Mouse (Mus musculus) lung, embryonic 16.5 days (tissue): Measurements from ENCODE around the gene Kti12. TPM values are rescaled to one million over a fixed set of nuclear protein-coding genes. Genes with fewer than 3 reads are reported as not detected.

Experiments
- ATAC-seq: fragments of 200-750 bp; cut with Nextera tagmentation; 2 replicates; pipeline ENCODE4 v1.8.0; 2017; ENCODE audit warnings: low read depth, mild to moderate bottlenecking, moderate library complexity
- H3K27ac ChIP-seq: fragments of 300-500 bp; sonication (generic); 2 replicates; pipeline ENCODE4 v1.5.1; 2014; ENCODE audit warnings: mild to moderate bottlenecking, control low read depth, low read length
- H3K27me3 ChIP-seq: fragments of 300-500 bp; sonication (generic); 2 replicates; pipeline ENCODE4 v1.6.1; 2014; ENCODE audit warnings: low read depth, low read length, mixed read lengths; ENCODE audit not compliant: control insufficient read depth, insufficient read depth
- H3K36me3 ChIP-seq: fragments of 300-500 bp; sonication (generic); 2 replicates; pipeline ENCODE4 v1.6.1; 2014; ENCODE audit warnings: low read length; ENCODE audit not compliant: control insufficient read depth, insufficient read depth
- H3K4me1 ChIP-seq: fragments of 300-500 bp; sonication (generic); replicated peaks from 2 replicates; pipeline ENCODE4 v1.6.1; 2014; ENCODE audit warnings: low read length, mixed read lengths; ENCODE audit not compliant: control insufficient read depth, insufficient read depth
- H3K4me2 ChIP-seq: fragments of 300-500 bp; sonication (generic); 2 replicates; pipeline ENCODE4 v1.6.1; 2014; ENCODE audit warnings: low read depth, low read length, control low read depth
- H3K4me3 ChIP-seq: fragments of 300-500 bp; sonication (generic); 2 replicates; pipeline ENCODE4 v1.5.1; 2014; ENCODE audit warnings: mild to moderate bottlenecking, low read length, control low read depth
- H3K9ac ChIP-seq: fragments of 300-500 bp; sonication (generic); 2 replicates; pipeline ENCODE4 v1.6.1; 2014; ENCODE audit warnings: low read length, control low read depth
- H3K9me3 ChIP-seq: fragments of 300-500 bp; sonication (generic); 2 replicates; pipeline ENCODE4 v1.6.1; 2016; ENCODE audit warnings: low read length; ENCODE audit not compliant: control insufficient read depth
- whole genome bisulfite sequencing: fragments of 180-500 bp; shearing (Covaris S2); extraction: QIAGEN DNeasy Blood & Tissue Kit; methylation state at CpG from one replicate; pipeline ENCODE4 v1.1.7; 2014; 5-methylcytosine and 5-hydroxymethylcytosine counted together
- polyA plus RNA-seq: library from polyadenylated mRNA; unstranded; fragments of >200 nt; fragmentation: Nextera tagmentation; extraction: Ambion mirVana; gene quantifications from 2 replicates; pipeline ENCODE4 v1.2.1, GENCODE M21; 2015

Kti12 gene
- polyA plus RNA-seq, 1 experiment from 2014 or later = 48.2 TPM

GRCm38 (mm10) chr4:108890876-108891275 lies 43.3 kb downstream of the Kti12 start:
- Histone ChIP-seq H3K36me3 (no peaks in the 10 kb centered on the region), H3K4me1 (no peaks in the 10 kb centered on the region), H3K9me3 (peaks cover 5% of the 10 kb centered on the region; the same call in 1 of the 2 replicates), H3K9ac (no peak overlapping the region), H3K4me2 (no peak overlapping the region), H3K27ac (no peak overlapping the region), H3K27me3 (no peaks in the 10 kb centered on the region), H3K4me3 (no peak overlapping the region)
- no peak for ATAC-seq
- 78% methylated on average over 6 of the region's 6 CpGs for WGBS

Other genes starting within 250 kb of the Kti12 start
- 30.0 and 30.2 TPM in 2 replicates for gene Cc2d1b, start 227.8 kb upstream of the Kti12 start, polyA plus RNA-seq
- 1.6 TPM in 2 replicates for gene 3110021N24Rik, start 128.1 kb upstream of the Kti12 start, polyA plus RNA-seq
- gene Zfyve9, start 67.0 kb upstream of the Kti12 start, polyA plus RNA-seq = 3.8 and 4.0 TPM in 2 replicates
- gene Btf3l4, start 14.2 kb upstream of the Kti12 start, polyA plus RNA-seq = 132 and 147 TPM in 2 replicates
- gene Txndc12, start 13.2 kb upstream of the Kti12 start, polyA plus RNA-seq = 128 and 134 TPM in 2 replicates
- 1.5 and 1.6 TPM in 2 replicates for gene A730015C16Rik, start 834 bp downstream of the Kti12 start, polyA plus RNA-seq
- gene Rab3b, start 31.3 kb downstream of the Kti12 start, polyA plus RNA-seq = 6.5 and 8.4 TPM in 2 replicates
- gene Nrd1, start 152.9 kb downstream of the Kti12 start, polyA plus RNA-seq = 57.4 and 62.7 TPM in 2 replicates